Mouse (Mus musculus) right cerebral cortex, postnatal 14 days (tissue): Measurements from ENCODE around the gene Vmn2r44.
"Not testable (repeated sequence)": the region's sequence is repeated elsewhere in the genome, so short reads cannot be mapped to it uniquely, and the experiment has no call there.

Source experiments
- DNase-seq: peaks from one replicate; pipeline ENCODE4 v3.0.0; 2022

Vmn2r44 gene

DNA sequence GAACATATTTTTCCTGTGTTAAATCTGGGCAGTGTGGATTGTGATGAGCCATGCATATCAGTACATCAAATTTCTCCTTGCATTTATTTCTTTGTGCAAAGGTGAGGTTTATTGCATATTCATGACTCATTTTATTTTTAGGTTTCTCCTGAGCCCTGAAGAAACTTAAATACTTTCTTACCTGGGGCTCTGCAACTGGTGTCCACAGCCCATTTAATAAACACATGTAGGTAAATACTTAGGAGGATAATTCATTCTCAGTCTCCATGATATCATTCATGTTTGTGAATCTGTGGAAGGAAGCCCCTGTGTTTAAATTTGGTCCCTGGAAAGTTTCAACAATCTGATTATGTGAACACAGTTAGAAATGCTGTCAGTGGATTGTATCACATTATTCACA lies at the start of gene Vmn2r44:
Gene Vmn2r44, minus strand, starts transcription at position 101 of the 400 bp plus-strand sequence.
- not testable (repeated sequence) for DNase-seq

DNA sequence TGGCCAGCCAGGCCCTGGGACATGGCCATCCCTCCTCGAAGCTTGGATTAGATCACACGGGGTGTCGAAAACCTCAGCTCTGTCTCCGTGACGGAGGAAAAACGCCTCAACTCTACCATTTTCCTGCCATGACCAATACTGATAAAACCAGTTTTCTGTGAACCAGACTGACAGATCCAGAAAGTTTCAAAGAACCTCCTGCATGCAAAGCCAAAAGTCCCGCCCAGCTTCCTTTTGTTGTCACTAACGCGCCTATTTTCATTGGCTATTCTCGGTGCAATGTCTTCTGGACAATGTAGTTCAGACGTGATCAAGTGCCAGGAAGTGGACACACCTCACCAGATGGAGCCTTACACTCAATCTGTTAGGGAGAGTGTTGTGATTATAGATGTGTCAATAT lies 25.3 kb downstream of the Vmn2r44 start:
- not testable (repeated sequence) for DNase-seq
